In genomic region chr14:59607021-59607420, GRCm38 (mm10) we compare ENCODE assay signal across 23 mouse cellular contexts. TPM values are rescaled to one million over a fixed set of nuclear protein-coding genes. Genes with fewer than 3 reads are reported as not detected.
DNase-seq lines count a peak whose midpoint lies in the region; ATAC-seq and TF ChIP-seq lines count a peak whose summit lies in the region.
"Had no signal": no experiment of that assay in that cellular context is flagged by ENCODE, and none has a peak within 500 bp of the region (broad histone marks: within the 10 kb centered on the region; RNA-seq: fewer than 3 reads in every experiment).

No protein-coding gene starts in this region.

- WGBS in heart, adult 2 months: 48% methylated on average over 3 of the region's 3 CpGs

- ATAC-seq in megakaryocyte progenitor cell, adult 5-6 weeks (replicated peaks; ENCODE audit: poor library complexity): 0 out of 2 replicates have a peak, but pooled peaks have one; percentile 24
- ATAC-seq: forebrain, embryonic 16.5 days; intestine, postnatal 0 days; Patski had no signal

- no peak for TF ChIP-seq RAD21 in CH12.LX (IDR thresholded peaks at IDR 0.05; ENCODE audit: low read depth, low read length)

- dilution Hi-C loops in CH12.LX (cut with MboI; ENCODE audit: extremely low pct_ligation_motif_present, extremely low pct_unique_long_range_greater_than_20kb, low sequenced_read_pairs): no loop called here

- no peak overlapping the region for H3K27ac ChIP-seq in heart, adult 2 months
- no peak overlapping the region for H3K27ac ChIP-seq in CH12.LX (ENCODE audit: insufficient read depth, low read depth)
- H3K27ac ChIP-seq: embryonic facial prominence, embryonic 12.5 days; embryonic facial prominence, embryonic 15.5 days; forebrain, embryonic 12.5 days; gastrocnemius, adult 2 months; hindbrain, embryonic 12.5 days; hindbrain, embryonic 15.5 days had no signal

- H3K4me1 ChIP-seq in heart, adult 2 months (ENCODE audit: control insufficient read depth, insufficient read depth, low read length): no peaks in the 10 kb centered on the region
- peaks cover 0 to 20% of the 10 kb centered on the region in 2 experiments; a peak in 3 of 4 replicates for H3K4me1 ChIP-seq in CH12.LX (ENCODE audit: control insufficient read depth in 1 of 2, insufficient read depth in 2 of 2)
- H3K4me1 ChIP-seq: embryonic facial prominence, embryonic 12.5 days; embryonic facial prominence, embryonic 15.5 days; forebrain, embryonic 12.5 days; hindbrain, embryonic 12.5 days; hindbrain, embryonic 15.5 days had no signal

- no peak for TF ChIP-seq CTCF in heart, adult 2 months (IDR thresholded peaks at IDR 0.05)
- no peak for TF ChIP-seq CTCF in CH12.LX (conservative IDR thresholded peaks at IDR 0.05 in 1 of 2, IDR thresholded peaks at IDR 0.05 in 1 of 2; ENCODE audit: low read depth in 2 of 2, low read length in 2 of 2)

- peak; percentile 64 for DNase-seq in heart, adult 11 months
- DNase-seq in heart, adult 2 months: no peak
- peak; percentile 60 for DNase-seq in 416B (ENCODE audit: low read depth)
- DNase-seq in CH12.LX (ENCODE audit: extremely low read depth): no peak
- no peak for DNase-seq in urinary bladder, postnatal 10 days (ENCODE audit: low spot score)
- DNase-seq: adrenal gland, postnatal 10 days; adrenal gland, postnatal 36 days; cerebellum, adult 2 months; cerebellum, adult 9-11 months; cerebellum, postnatal 25 days; gastrocnemius, adult 2 months; gastrocnemius, postnatal 14 days had no signal

- no peak overlapping the region for H3K4me2 ChIP-seq in CH12.LX (ENCODE audit: insufficient read depth, low read depth, poor library complexity, severe bottlenecking)
- H3K4me2 ChIP-seq: embryonic facial prominence, embryonic 12.5 days; embryonic facial prominence, embryonic 15.5 days; forebrain, embryonic 12.5 days; heart, embryonic 11.5 days; hindbrain, embryonic 12.5 days; hindbrain, embryonic 15.5 days had no signal

- in situ Hi-C loops in CH12.LX (cut with MboI; ENCODE audit: low pct_ligation_motif_present, low pct_unique_long_range_greater_than_20kb, low sequenced_read_pairs): loop anchor here (5.0 to 10.0 kb wide), 3 partner anchors 142 to 415 kb away; no protein-coding TSS in a partner anchor

- no peak for TF ChIP-seq POLR2A in heart, adult 2 months (IDR thresholded peaks at IDR 0.05; ENCODE audit: insufficient read depth, low read depth, low read length)
- TF ChIP-seq POLR2A in CH12.LX (IDR thresholded peaks at IDR 0.05; ENCODE audit: low read depth, low read length): no peak

- no peak for TF ChIP-seq EP300 in heart, adult 2 months (IDR thresholded peaks at IDR 0.05; ENCODE audit: insufficient read depth, low read depth, low read length)
- no peak for TF ChIP-seq EP300 in CH12.LX (IDR thresholded peaks at IDR 0.05; ENCODE audit: low read length)

- no peaks in the 10 kb centered on the region for H3K36me3 ChIP-seq in heart, adult 2 months (ENCODE audit: control insufficient read depth, insufficient read depth, low read length)
- H3K36me3 ChIP-seq in CH12.LX (replicated peaks in 1 of 2; ENCODE audit: control insufficient read depth in 1 of 2, insufficient read depth in 1 of 2, low read length in 1 of 2): no peaks in the 10 kb centered on the region
- H3K36me3 ChIP-seq: embryonic facial prominence, embryonic 12.5 days; embryonic facial prominence, embryonic 15.5 days; forebrain, embryonic 12.5 days; G1E; hindbrain, embryonic 12.5 days; hindbrain, embryonic 15.5 days had no signal

- H3K4me3 ChIP-seq in heart, adult 2 months: no peak overlapping the region
- no peak overlapping the region for H3K4me3 ChIP-seq in CH12.LX (replicated peaks in 1 of 3; ENCODE audit: low read depth in 2 of 3, low read length in 2 of 3, poor library complexity in 1 of 3)
- H3K4me3 ChIP-seq: embryonic facial prominence, embryonic 12.5 days; embryonic facial prominence, embryonic 15.5 days; forebrain, embryonic 12.5 days; gastrocnemius, adult 2 months; hindbrain, embryonic 12.5 days; hindbrain, embryonic 15.5 days had no signal

- H3K9ac ChIP-seq in heart, adult 2 months (ENCODE audit: low read depth, low read length): no peak overlapping the region
- no peak overlapping the region for H3K9ac ChIP-seq in CH12.LX (ENCODE audit: insufficient read depth, low read depth)
- H3K9ac ChIP-seq: embryonic facial prominence, embryonic 12.5 days; embryonic facial prominence, embryonic 15.5 days; forebrain, embryonic 12.5 days; hindbrain, embryonic 12.5 days; hindbrain, embryonic 15.5 days had no signal

- intact Hi-C loops in heart, adult 2 months (cut with DNase I): no loop called here

- peaks cover 2% of the 10 kb centered on the region; the same call in 1 of the 2 replicates for H3K27me3 ChIP-seq in heart, adult 2 months (ENCODE audit: control insufficient read depth, insufficient read depth, low read length)
- H3K27me3 ChIP-seq in CH12.LX (replicated peaks): no peaks in the 10 kb centered on the region
- H3K27me3 ChIP-seq: embryonic facial prominence, embryonic 12.5 days; embryonic facial prominence, embryonic 15.5 days; hindbrain, embryonic 15.5 days had no signal

- no peaks in the 10 kb centered on the region for H3K9me3 ChIP-seq in CH12.LX (replicated peaks; ENCODE audit: low read length)
- H3K9me3 ChIP-seq: embryonic facial prominence, embryonic 12.5 days; embryonic facial prominence, embryonic 15.5 days; forebrain, embryonic 12.5 days; G1E; hindbrain, embryonic 12.5 days; hindbrain, embryonic 15.5 days had no signal

- no peaks in the 10 kb centered on the region for H3K79me2 ChIP-seq in heart, adult 2 months (replicated peaks; ENCODE audit: control insufficient read depth, insufficient read depth, low read length)
- no peaks in the 10 kb centered on the region for H3K79me2 ChIP-seq in CH12.LX (replicated peaks; ENCODE audit: control insufficient read depth, extremely low read depth, insufficient read depth, poor library complexity, severe bottlenecking)

TF ChIP-seq in CH12.LX, 34 proteins besides CTCF, POLR2A, EP300 and RAD21:
- TF ChIP-seq KAT2A (IDR thresholded peaks at IDR 0.05; ENCODE audit: insufficient replicate concordance, low read length) (no peak), TBP (conservative IDR thresholded peaks at IDR 0.05; ENCODE audit: low read depth, low read length) (0 out of 2 replicates have a peak, but pooled peaks have one; percentile 9), MYC (IDR thresholded peaks at IDR 0.05; ENCODE audit: low read depth, low read length) (no peak)

RNA-seq across cellular contexts. Expression of gene Cdadc1, which starts 9.3 kb away (rescaled TPM):
- total RNA-seq in heart, adult 2 months (2021): 10 to 100 TPM; 43.9 to 50.4 TPM
- 8.0 and 12.0 TPM in 2 replicates for polyA plus RNA-seq in heart, adult 2 months (2012; rRNA removed)
- total RNA-seq in CH12.LX (2012; rRNA removed): 9.2 and 11.0 TPM in 2 replicates
- 5.3 and 11.1 TPM in 2 replicates for total RNA-seq in CH12.LX (2014; rRNA removed)
- 21.7 and 24.7 TPM in 2 replicates for polyA plus RNA-seq in CH12.LX (2012; ENCODE audit: insufficient read length, low read depth)
- 44.9 and 48.9 TPM in 2 replicates for total RNA-seq in megakaryocyte progenitor cell, adult 5-6 weeks (2015)
- 23.2 and 25.4 TPM in 2 replicates for total RNA-seq in megakaryocyte progenitor cell, adult 5-6 weeks (2017)

RNA-seq across cellular contexts. Expression of gene Shisa2, which starts 18.1 kb away (rescaled TPM):
- 1 to 10 TPM in 1 of 2 experiments, under 1 TPM in 1; 0.96 to 1.0 TPM for total RNA-seq in heart, adult 2 months (2021)
- polyA plus RNA-seq in heart, adult 2 months (2012; rRNA removed): 1.4 and 2.0 TPM in 2 replicates
- total RNA-seq in CH12.LX (2012; rRNA removed) (0.08 TPM in 1 of 2 replicates, not detected in the other), CH12.LX (2014; rRNA removed) (0.16 and 0.36 TPM in 2 replicates)
- 0.11 and 0.21 TPM in 2 replicates for polyA plus RNA-seq in CH12.LX (2012; ENCODE audit: insufficient read length, low read depth)
- total RNA-seq in megakaryocyte progenitor cell, adult 5-6 weeks (2015): 1.7 and 1.8 TPM in 2 replicates
- 0.33 and 1.8 TPM in 2 replicates for total RNA-seq in megakaryocyte progenitor cell, adult 5-6 weeks (2017)
- polyA plus RNA-seq: Patski had no signal

Comparison
In these comparisons a context has a peak if more than half of its experiments do, and no peak if none do; other contexts are left out.
1. DNase-seq: peak in heart, adult 11 months (single experiment) and 416B (single experiment); none in heart, adult 2 months (0 of 2), CH12.LX (single experiment) and urinary bladder, postnatal 10 days (single experiment).